Mouse (Mus musculus): ENCODE results near the gene Slc38a3. TPM values are rescaled to one million over a fixed set of nuclear protein-coding genes. Genes with fewer than 3 reads are reported as not detected.

Slc38a3 gene
- polyA plus RNA-seq, 1 experiment = 145 TPM

DNA sequence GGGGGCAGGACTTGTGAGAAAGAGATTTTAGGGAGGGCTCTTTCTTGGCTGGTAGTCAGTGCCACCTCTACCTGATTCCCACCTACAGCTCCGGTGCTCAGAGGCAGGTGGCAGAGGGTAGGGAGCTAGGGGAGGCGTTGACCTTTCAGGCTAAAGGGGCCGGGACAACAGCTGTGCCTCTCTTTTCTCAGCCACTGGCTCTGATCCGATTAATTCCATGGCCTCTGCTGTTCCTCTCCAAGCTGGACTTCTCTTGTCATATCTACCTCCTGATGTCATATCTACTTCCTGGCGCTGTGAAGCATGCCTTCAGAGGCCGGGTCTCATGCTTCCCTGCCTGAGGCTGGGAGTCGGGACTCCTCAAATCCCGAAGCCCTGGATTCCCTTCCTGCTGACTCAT, 1.3 kb downstream of the Slc38a3 start:
- DNase-seq = no peak
- H3K27me3 ChIP-seq (ENCODE audit: control insufficient read depth, insufficient read depth, low read length) = no peaks in the 10 kb centered on the region
- H3K27ac ChIP-seq (ENCODE audit: insufficient read depth, low read length) = no peak overlapping the region
- no peak overlapping the region for H3K4me3 ChIP-seq (replicated peaks; ENCODE audit: insufficient read depth, low read depth, low read length)
- 50% methylated on average over 8 of the region's 8 CpGs for WGBS
- H3K4me1 ChIP-seq (ENCODE audit: control insufficient read depth, insufficient read depth, low read length) = no peaks in the 10 kb centered on the region
- TF ChIP-seq CTCF (IDR thresholded peaks at IDR 0.05; ENCODE audit: borderline replicate concordance, insufficient read depth, low read depth, low read length) (no peak), POLR2A (IDR thresholded peaks at IDR 0.05; ENCODE audit: borderline replicate concordance, insufficient read depth, low read length) (no peak)

DNA sequence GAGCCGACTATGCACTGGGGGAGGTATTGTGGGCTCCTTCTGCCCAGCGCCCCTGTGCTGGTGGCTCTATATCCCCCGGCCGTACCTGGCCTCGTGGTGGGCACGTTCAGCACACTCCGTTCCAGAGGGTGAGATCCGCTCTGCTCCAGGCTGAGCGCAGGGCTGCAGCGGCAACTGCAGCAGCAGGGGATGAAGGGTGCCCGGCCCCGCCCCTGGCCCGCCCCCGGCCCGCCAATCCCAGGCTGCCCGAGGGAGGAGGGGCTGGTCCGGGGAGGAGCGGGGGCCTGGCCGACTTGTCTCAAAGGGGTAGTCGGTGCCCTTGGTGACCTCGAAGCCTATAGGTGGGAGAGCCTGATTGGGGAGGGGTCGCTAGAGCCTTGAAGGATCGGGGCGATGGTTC, 2.1 kb downstream of the Slc38a3 start:
- Histone ChIP-seq H3K4me3 (replicated peaks; ENCODE audit: insufficient read depth, low read depth, low read length) (peak overlapping the region; percentile 23), H3K4me1 (ENCODE audit: control insufficient read depth, insufficient read depth, low read length) (no peaks in the 10 kb centered on the region), H3K27ac (ENCODE audit: insufficient read depth, low read length) (no peak overlapping the region), H3K27me3 (ENCODE audit: control insufficient read depth, insufficient read depth, low read length) (no peaks in the 10 kb centered on the region)
- 2% methylated on average over 23 of the region's 24 CpGs for WGBS
- no peak for DNase-seq
- TF ChIP-seq CTCF (IDR thresholded peaks at IDR 0.05; ENCODE audit: borderline replicate concordance, insufficient read depth, low read depth, low read length) = no peak
- TF ChIP-seq POLR2A (IDR thresholded peaks at IDR 0.05; ENCODE audit: borderline replicate concordance, insufficient read depth, low read length) = 0 out of 2 replicates have a peak, but pooled peaks have one; percentile 30

DNA sequence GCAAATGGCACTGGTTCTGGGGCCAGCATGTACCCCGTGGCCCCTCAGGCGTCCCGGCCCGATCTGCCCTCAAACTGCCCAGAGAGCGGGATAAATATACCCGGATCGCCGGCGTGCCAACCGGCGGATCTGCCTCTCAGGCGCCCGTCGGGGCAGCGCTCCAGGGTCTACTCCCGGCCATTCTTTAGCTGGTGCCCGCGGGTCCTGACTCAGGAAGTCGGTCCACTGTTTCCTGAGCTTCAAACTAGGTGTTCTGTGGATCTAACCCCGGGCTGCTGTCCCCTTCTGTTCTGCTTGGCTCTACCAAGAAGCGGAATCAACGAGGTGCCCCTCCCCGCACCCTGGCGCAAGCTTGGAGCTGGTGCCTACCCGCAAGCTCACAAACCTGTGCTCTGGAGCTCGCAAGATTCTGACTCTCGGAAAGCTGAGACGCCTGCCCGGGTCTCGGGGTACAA, 2.6 kb downstream of the Slc38a3 start:
- 2% methylated on average over 30 of the region's 30 CpGs for WGBS
- H3K27ac ChIP-seq (ENCODE audit: insufficient read depth, low read length) = no peak overlapping the region

DNA sequence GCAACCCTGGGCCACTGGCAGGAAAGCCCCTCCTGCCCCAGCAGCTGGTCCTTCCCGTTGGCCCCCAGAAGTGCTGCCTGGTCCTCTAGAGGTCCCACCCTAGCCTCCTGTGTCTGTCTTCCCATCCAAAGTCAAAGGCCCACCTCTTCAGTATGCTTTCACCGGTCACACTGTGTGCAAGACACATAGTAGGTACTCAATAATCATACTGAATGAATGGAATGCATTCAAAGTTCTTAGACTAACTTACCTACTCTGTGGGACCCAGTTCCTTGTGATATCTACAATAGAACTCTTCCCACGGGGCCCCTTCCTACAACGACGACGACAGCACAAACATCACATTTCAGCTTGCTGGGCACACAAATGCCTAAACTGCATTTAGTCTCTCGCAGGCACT, 4.0 kb downstream of the Slc38a3 start:
- Histone ChIP-seq H3K4me1 (ENCODE audit: control insufficient read depth, insufficient read depth, low read length) (no peaks in the 10 kb centered on the region), H3K27ac (ENCODE audit: insufficient read depth, low read length) (no peak overlapping the region), H3K27me3 (ENCODE audit: control insufficient read depth, insufficient read depth, low read length) (no peaks in the 10 kb centered on the region), H3K4me3 (replicated peaks; ENCODE audit: insufficient read depth, low read depth, low read length) (peak overlapping the region; percentile 3)
- 75% methylated on average over 7 of the region's 7 CpGs for WGBS
- TF ChIP-seq CTCF (IDR thresholded peaks at IDR 0.05; ENCODE audit: borderline replicate concordance, insufficient read depth, low read depth, low read length) (no peak), POLR2A (IDR thresholded peaks at IDR 0.05; ENCODE audit: borderline replicate concordance, insufficient read depth, low read length) (no peak)
- DNase-seq = no peak

More for the DNA sequence above, 2.6 kb downstream of the Slc38a3 start:
- no peaks in the 10 kb centered on the region for H3K4me1 ChIP-seq (ENCODE audit: control insufficient read depth, insufficient read depth, low read length)
- TF ChIP-seq CTCF (IDR thresholded peaks at IDR 0.05; ENCODE audit: borderline replicate concordance, insufficient read depth, low read depth, low read length) (no peak), POLR2A (IDR thresholded peaks at IDR 0.05; ENCODE audit: borderline replicate concordance, insufficient read depth, low read length) (no peak)
- no peaks in the 10 kb centered on the region for H3K27me3 ChIP-seq (ENCODE audit: control insufficient read depth, insufficient read depth, low read length)
- DNase-seq = peak in 1 of 2 experiments; percentile 24
- peak overlapping the region; percentile 23 for H3K4me3 ChIP-seq (replicated peaks; ENCODE audit: insufficient read depth, low read depth, low read length)

DNA sequence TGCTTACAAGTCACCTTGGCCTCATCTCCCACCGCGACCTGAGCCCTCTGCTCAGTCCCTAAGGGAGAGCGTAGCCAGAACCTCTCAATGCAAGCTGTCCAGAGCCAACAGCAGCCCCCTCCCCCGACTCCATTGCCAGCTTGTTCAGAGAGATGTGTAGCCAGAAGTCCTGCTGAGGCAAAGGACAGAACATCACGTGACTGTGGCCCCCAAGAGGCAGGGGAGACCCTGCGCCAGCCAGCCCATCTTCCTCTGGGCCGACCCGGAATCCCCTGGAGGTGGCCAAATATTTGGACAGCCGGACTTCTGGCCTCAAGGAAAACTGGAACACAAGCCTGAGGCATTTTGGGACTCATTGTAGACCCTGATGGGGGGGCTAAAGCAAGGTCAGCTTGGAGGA, 5.8 kb downstream of the Slc38a3 start:
- DNase-seq = peak in 1 of 2 experiments; percentile 51
- H3K4me3 ChIP-seq (replicated peaks; ENCODE audit: insufficient read depth, low read depth, low read length) = no peak overlapping the region
- H3K27ac ChIP-seq (ENCODE audit: insufficient read depth, low read length) = no peak overlapping the region
- TF ChIP-seq POLR2A (IDR thresholded peaks at IDR 0.05; ENCODE audit: borderline replicate concordance, insufficient read depth, low read length) (no peak), CTCF (IDR thresholded peaks at IDR 0.05; ENCODE audit: borderline replicate concordance, insufficient read depth, low read depth, low read length) (no peak)
- 34% methylated on average over 9 of the region's 9 CpGs for WGBS
- no peaks in the 10 kb centered on the region for H3K27me3 ChIP-seq (ENCODE audit: control insufficient read depth, insufficient read depth, low read length)
- no peaks in the 10 kb centered on the region for H3K4me1 ChIP-seq (ENCODE audit: control insufficient read depth, insufficient read depth, low read length)

DNA sequence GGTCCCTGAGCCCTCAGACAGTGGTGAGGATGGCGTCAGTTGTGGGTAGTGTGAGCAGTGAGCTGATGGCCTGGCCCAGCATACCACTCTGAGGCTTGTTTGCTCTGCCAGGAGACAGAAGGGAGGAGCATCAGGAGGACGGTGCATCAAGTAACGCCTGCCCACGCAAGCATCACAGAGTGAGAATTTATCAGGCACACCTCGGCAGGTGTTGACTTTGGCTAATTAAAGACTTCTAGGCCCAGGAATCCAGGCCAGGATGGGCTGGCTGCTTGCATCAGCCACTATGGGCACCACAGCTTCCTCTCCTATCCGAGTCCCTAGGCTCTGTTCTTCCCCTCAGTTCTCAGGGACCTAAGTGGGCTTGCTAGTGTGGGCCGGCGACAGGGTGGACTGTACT, 7.0 kb downstream of the Slc38a3 start:
- 72% methylated on average over 8 of the region's 8 CpGs for WGBS

DNA sequence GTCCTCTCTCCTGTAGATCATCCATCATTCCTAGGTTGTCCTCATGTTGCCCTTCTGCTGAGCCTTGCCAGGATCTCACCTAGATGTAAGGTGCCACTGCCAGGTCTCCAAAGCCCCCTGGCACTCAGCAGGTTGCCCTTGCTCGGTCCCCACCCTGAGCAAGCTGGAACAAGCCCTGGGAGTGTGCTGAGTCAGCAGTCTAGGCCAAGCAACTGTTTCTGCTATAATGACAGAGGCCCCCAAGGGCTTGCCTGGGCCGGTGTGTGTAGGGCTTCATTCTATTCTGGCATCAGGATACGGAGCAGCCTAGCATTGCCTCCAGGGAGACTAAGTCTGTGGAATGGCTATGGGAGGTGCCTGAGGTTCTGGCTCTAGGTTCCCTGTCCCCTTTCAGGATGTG, 8.6 kb downstream of the Slc38a3 start:
- Histone ChIP-seq H3K4me3 (replicated peaks; ENCODE audit: insufficient read depth, low read depth, low read length) (no peak overlapping the region), H3K27me3 (ENCODE audit: control insufficient read depth, insufficient read depth, low read length) (no peaks in the 10 kb centered on the region), H3K27ac (ENCODE audit: insufficient read depth, low read length) (no peak overlapping the region), H3K4me1 (ENCODE audit: control insufficient read depth, insufficient read depth, low read length) (no peaks in the 10 kb centered on the region)
- TF ChIP-seq POLR2A (IDR thresholded peaks at IDR 0.05; ENCODE audit: borderline replicate concordance, insufficient read depth, low read length) (no peak), CTCF (IDR thresholded peaks at IDR 0.05; ENCODE audit: borderline replicate concordance, insufficient read depth, low read depth, low read length) (no peak)
- no peak for DNase-seq
- whole genome bisulfite sequencing = 45% methylated on average over 3 of the region's 3 CpGs

More for the DNA sequence above, 7.0 kb downstream of the Slc38a3 start:
- H3K4me1 ChIP-seq (ENCODE audit: control insufficient read depth, insufficient read depth, low read length) = no peaks in the 10 kb centered on the region
- TF ChIP-seq CTCF (IDR thresholded peaks at IDR 0.05; ENCODE audit: borderline replicate concordance, insufficient read depth, low read depth, low read length) (no peak), POLR2A (IDR thresholded peaks at IDR 0.05; ENCODE audit: borderline replicate concordance, insufficient read depth, low read length) (no peak)
- H3K27ac ChIP-seq (ENCODE audit: insufficient read depth, low read length) = no peak overlapping the region
- H3K27me3 ChIP-seq (ENCODE audit: control insufficient read depth, insufficient read depth, low read length) = no peaks in the 10 kb centered on the region
- DNase-seq = no peak
- H3K4me3 ChIP-seq (replicated peaks; ENCODE audit: insufficient read depth, low read depth, low read length) = no peak overlapping the region

DNA sequence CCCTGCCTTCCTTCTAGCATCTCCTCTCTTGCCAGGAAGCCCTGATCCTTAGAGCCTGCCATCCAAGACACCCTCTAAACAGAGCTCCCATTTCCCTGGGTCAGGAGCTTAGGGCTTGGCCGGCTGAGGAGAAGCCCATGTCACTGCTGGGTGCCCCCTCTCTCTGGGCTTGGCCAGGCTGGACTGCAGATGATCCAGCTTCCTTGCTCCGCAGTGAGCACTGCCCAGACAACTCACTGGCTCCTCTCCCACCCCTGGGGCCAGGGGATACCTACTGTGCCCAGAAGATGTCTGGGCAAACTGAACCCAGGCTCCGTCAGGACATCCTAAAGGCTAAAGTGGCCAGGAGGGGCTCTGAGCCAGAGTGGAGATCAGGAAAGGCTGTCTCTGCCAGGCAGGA, 9.4 kb downstream of the Slc38a3 start:
- H3K27ac ChIP-seq (ENCODE audit: insufficient read depth, low read length) = peak overlapping the region; percentile 32; the same call in 1 of the 2 replicates
- no peaks in the 10 kb centered on the region for H3K27me3 ChIP-seq (ENCODE audit: control insufficient read depth, insufficient read depth, low read length)
- peak in 1 of 2 experiments; percentile 51 for DNase-seq
- WGBS = 43% methylated on average over 3 of the region's 3 CpGs
- no peaks in the 10 kb centered on the region for H3K4me1 ChIP-seq (ENCODE audit: control insufficient read depth, insufficient read depth, low read length)
- TF ChIP-seq CTCF (IDR thresholded peaks at IDR 0.05; ENCODE audit: borderline replicate concordance, insufficient read depth, low read depth, low read length) = no peak
- no peak for TF ChIP-seq POLR2A (IDR thresholded peaks at IDR 0.05; ENCODE audit: borderline replicate concordance, insufficient read depth, low read length)
- no peak overlapping the region for H3K4me3 ChIP-seq (replicated peaks; ENCODE audit: insufficient read depth, low read depth, low read length)

Measured in cerebellum, adult 2 months (tissue).